ENCODE assay signal across 10 mouse cellular contexts in genomic region chr4:95137413-95138143, GRCm38 (mm10).
DNase-seq lines count a peak whose midpoint lies in the region; ATAC-seq and TF ChIP-seq lines count a peak whose summit lies in the region.
"Had no signal": no experiment of that assay in that cellular context is flagged by ENCODE, and none has a peak within 500 bp of the region (broad histone marks: within the 10 kb centered on the region; RNA-seq: fewer than 3 reads in every experiment).

No protein-coding gene starts in this region.

- H3K4me2 ChIP-seq in embryonic facial prominence, embryonic 11.5 days (ENCODE audit: low read depth, low read length): no peak overlapping the region
- no peak overlapping the region; the same call in 1 of the 2 replicates for H3K4me2 ChIP-seq in hindbrain, embryonic 12.5 days (replicated peaks)
- H3K4me2 ChIP-seq: heart, embryonic 15.5 days had no signal

- H3K27me3 ChIP-seq in embryonic facial prominence, embryonic 11.5 days (ENCODE audit: control insufficient read depth, insufficient read depth, low read length): no peaks in the 10 kb centered on the region
- peaks cover 14% of the 10 kb centered on the region for H3K27me3 ChIP-seq in hindbrain, embryonic 12.5 days
- H3K27me3 ChIP-seq: heart, embryonic 15.5 days had no signal

- H3K4me1 ChIP-seq in embryonic facial prominence, embryonic 11.5 days (ENCODE audit: control insufficient read depth, insufficient read depth, low read length): no peaks in the 10 kb centered on the region
- peaks cover 27% of the 10 kb centered on the region for H3K4me1 ChIP-seq in hindbrain, embryonic 12.5 days
- H3K4me1 ChIP-seq in lung, adult 2 months (ENCODE audit: control insufficient read depth, insufficient read depth, low read length): no peaks in the 10 kb centered on the region; the same call in none of the 2 replicates

- TF ChIP-seq CTCF in lung, adult 2 months (IDR thresholded peaks at IDR 0.05; ENCODE audit: insufficient read depth, low read length): no peak

- no peak for TF ChIP-seq POLR2A in lung, adult 2 months (IDR thresholded peaks at IDR 0.05; ENCODE audit: borderline replicate concordance, extremely low read depth, low read depth, low read length)

- H3K36me3 ChIP-seq in embryonic facial prominence, embryonic 11.5 days (replicated peaks; ENCODE audit: control insufficient read depth, insufficient read depth, low read depth, low read length): no peaks in the 10 kb centered on the region
- no peaks in the 10 kb centered on the region for H3K36me3 ChIP-seq in hindbrain, embryonic 12.5 days
- H3K36me3 ChIP-seq: heart, embryonic 15.5 days had no signal

- DNase-seq in layer of hippocampus, adult 11-12 months (ENCODE audit: low spot score): peak; percentile 53
- DNase-seq in layer of hippocampus, adult 9-10 months (ENCODE audit: low spot score): no peak
- DNase-seq in embryonic facial prominence, embryonic 11.5 days (ENCODE audit: low spot score): peak; percentile 41
- DNase-seq in neural tube, embryonic 10.5 days (ENCODE audit: extremely low spot score, low spot score): peak; percentile 29
- no peak for DNase-seq in urinary bladder, postnatal 10 days (ENCODE audit: low spot score)
- no peak for DNase-seq in lung, adult 2 months
- no peak for DNase-seq in spleen, adult 12 weeks (ENCODE audit: low spot score)
- DNase-seq: liver had no signal

- H3K27ac ChIP-seq in embryonic facial prominence, embryonic 11.5 days (replicated peaks; ENCODE audit: low read depth, low read length): no peak overlapping the region
- no peak overlapping the region for H3K27ac ChIP-seq in hindbrain, embryonic 12.5 days
- H3K27ac ChIP-seq: heart, embryonic 15.5 days had no signal

- no peak overlapping the region for H3K9ac ChIP-seq in embryonic facial prominence, embryonic 11.5 days (replicated peaks; ENCODE audit: low read length)
- H3K9ac ChIP-seq in hindbrain, embryonic 12.5 days: no peak overlapping the region
- H3K9ac ChIP-seq: heart, embryonic 15.5 days had no signal

- peak; percentile 51 for ATAC-seq in embryonic facial prominence, embryonic 11.5 days (replicated peaks; ENCODE audit: insufficient number of reproducible peaks, low FRiP score, low TSS enrichment, low read depth)
- peak; percentile 81 for ATAC-seq in hindbrain, embryonic 12.5 days (ENCODE audit: low FRiP score)

- H3K9me3 ChIP-seq in embryonic facial prominence, embryonic 11.5 days (replicated peaks; ENCODE audit: control insufficient read depth, low read length): no peaks in the 10 kb centered on the region
- H3K9me3 ChIP-seq in hindbrain, embryonic 12.5 days (replicated peaks): no peaks in the 10 kb centered on the region
- H3K9me3 ChIP-seq: heart, embryonic 15.5 days had no signal

- H3K4me3 ChIP-seq in embryonic facial prominence, embryonic 11.5 days (ENCODE audit: low read depth, low read length): no peak overlapping the region
- H3K4me3 ChIP-seq in hindbrain, embryonic 12.5 days: no peak overlapping the region
- no peak overlapping the region for H3K4me3 ChIP-seq in lung, adult 2 months (replicated peaks; ENCODE audit: extremely low read depth, low read depth, low read length)
- H3K4me3 ChIP-seq: heart, embryonic 15.5 days had no signal

- 52% methylated on average over 12 of the region's 12 CpGs for WGBS in embryonic facial prominence, embryonic 11.5 days
- 40% methylated on average over 12 of the region's 12 CpGs for WGBS in hindbrain, embryonic 12.5 days
- WGBS in lung, adult 2 months: 77% methylated on average over 12 of the region's 12 CpGs

Comparison
In these comparisons a context has a peak if more than half of its experiments do, and no peak if none do; other contexts are left out.
1. DNase-seq: peak in layer of hippocampus, adult 11-12 months (single experiment), embryonic facial prominence, embryonic 11.5 days (single experiment) and neural tube, embryonic 10.5 days (single experiment); none in layer of hippocampus, adult 9-10 months (single experiment), urinary bladder, postnatal 10 days (single experiment), lung, adult 2 months (single experiment) and spleen, adult 12 weeks (single experiment).